Mouse (Mus musculus) telencephalon, adult 2 months (tissue): ENCODE measurements around the gene Tiam2.

Experiments
- DNase-seq: peaks from one replicate; pipeline ENCODE4 v3.0.0-alpha.2; 2011; ENCODE audit warnings: low read depth, low spot score

Tiam2 gene

GRCm38 (mm10) chr17:3394985-3395384, 68.6 kb downstream of the Tiam2 start:
- no peak for DNase-seq

- DNase-seq = peak; percentile 55
Observed at GRCm38 (mm10) chr17:3396881-3397281, 70.5 kb downstream of the Tiam2 start.

GRCm38 (mm10) chr17:3397836-3398235, 71.5 kb downstream of the Tiam2 start:
- DNase-seq = no peak

- DNase-seq = no peak
Observed at GRCm38 (mm10) chr17:3405350-3406073, 79.1 kb downstream of the Tiam2 start.

- no peak for DNase-seq
Observed at GRCm38 (mm10) chr17:3407051-3407450, 80.7 kb downstream of the Tiam2 start.

GRCm38 (mm10) chr17:3410307-3410706, 83.9 kb downstream of the Tiam2 start:
- no peak for DNase-seq

- DNase-seq = no peak
Observed at GRCm38 (mm10) chr17:3412771-3413170, 86.4 kb downstream of the Tiam2 start.

GRCm38 (mm10) chr17:3415580-3415979, 89.2 kb downstream of the Tiam2 start:
- no peak for DNase-seq

GRCm38 (mm10) chr17:3416401-3416800, 90.0 kb downstream of the Tiam2 start:
- no peak for DNase-seq

- peak; percentile 27 for DNase-seq
Observed at GRCm38 (mm10) chr17:3419368-3419928, 93.1 kb downstream of the Tiam2 start.

GRCm38 (mm10) chr17:3420148-3420547, 93.8 kb downstream of the Tiam2 start:
- no peak for DNase-seq

GRCm38 (mm10) chr17:3423416-3423815, 97.0 kb downstream of the Tiam2 start:
- no peak for DNase-seq

GRCm38 (mm10) chr17:3428659-3429058, 102.3 kb downstream of the Tiam2 start:
- DNase-seq = no peak

GRCm38 (mm10) chr17:3432590-3433498, 106.5 kb downstream of the Tiam2 start:
- DNase-seq = no peak

GRCm38 (mm10) chr17:3433521-3434271, 107.3 kb downstream of the Tiam2 start:
- DNase-seq = no peak

- DNase-seq = no peak
Observed at GRCm38 (mm10) chr17:3435299-3435698, 108.9 kb downstream of the Tiam2 start.

- DNase-seq = no peak
Observed at GRCm38 (mm10) chr17:3436841-3437515, 110.6 kb downstream of the Tiam2 start.

GRCm38 (mm10) chr17:3442526-3443401, 116.4 kb downstream of the Tiam2 start:
- no peak for DNase-seq

GRCm38 (mm10) chr17:3446191-3446950, 120.0 kb downstream of the Tiam2 start:
- no peak for DNase-seq
